Mouse (Mus musculus) kidney, adult 2 months (tissue): ENCODE measurements around the gene Gramd1c.

Experiments
- CTCF ChIP-seq: fragments of 200-500 bp; conservative IDR thresholded peaks from 2 replicates; pipeline ENCODE4 v1.5.1; 2011; ENCODE audit warnings: low read depth, mild to moderate bottlenecking, control low read depth, low read length, moderate library complexity, mixed read lengths; ENCODE audit not compliant: insufficient read depth, insufficient read length
- POLR2A ChIP-seq: fragments of 200-500 bp; IDR thresholded peaks from one replicate; pipeline ENCODE4 v1.6.1; 2011; ENCODE audit warnings: low read depth, low read length, control low read depth

GRCm38 (mm10) chr16:43999541-43999940 is 63.6 kb downstream of the Gramd1c start:
- TF ChIP-seq CTCF (no peak), POLR2A (no peak)
